ENCODE assay signal across 8 mouse cellular contexts in genomic region chr3:62339516-62340051, GRCm38 (mm10). TPM values are rescaled to one million over a fixed set of nuclear protein-coding genes. Genes with fewer than 3 reads are reported as not detected.
DNase-seq lines count a peak whose midpoint lies in the region; ATAC-seq and TF ChIP-seq lines count a peak whose summit lies in the region.

No protein-coding gene starts in this region.

- ATAC-seq in megakaryocyte, adult 5-6 weeks (ENCODE audit: poor library complexity, severe bottlenecking), result 0 out of 2 replicates have a peak, but pooled peaks have one; percentile 30

- H3K36me3 ChIP-seq in thymus, adult 2 months (ENCODE audit: control insufficient read depth, insufficient read depth, low read length), result no peaks in the 10 kb centered on the region
- H3K36me3 ChIP-seq in small intestine, adult 2 months (ENCODE audit: control insufficient read depth, insufficient read depth, low read length), result no peaks in the 10 kb centered on the region

- H3K27me3 ChIP-seq in thymus, adult 2 months (ENCODE audit: control insufficient read depth, insufficient read depth, low read length), result peaks cover 10% of the 10 kb centered on the region
- H3K27me3 ChIP-seq in small intestine, adult 2 months (ENCODE audit: control insufficient read depth, insufficient read depth, low read length), result no peaks in the 10 kb centered on the region

- intact Hi-C loops in heart, postnatal 10 days (cut with DNase I), result loop anchor here (5.0 to 10.0 kb wide), 3 partner anchors 108 to 125 kb away; no protein-coding TSS in a partner anchor

- H3K27ac ChIP-seq in thymus, adult 2 months (ENCODE audit: control insufficient read depth, insufficient read depth, low read length), result no peak overlapping the region
- H3K27ac ChIP-seq in embryonic fibroblast, embryonic 13.5 days (ENCODE audit: insufficient read depth, low read length), result no peak overlapping the region
- H3K27ac ChIP-seq in small intestine, adult 2 months (ENCODE audit: insufficient read depth, low read depth, low read length), result peak overlapping the region; percentile 88

- peak overlapping the region; percentile 38 for H3K4me3 ChIP-seq in thymus, adult 2 months (ENCODE audit: control insufficient read depth, insufficient read depth, low read length)
- H3K4me3 ChIP-seq in embryonic fibroblast, embryonic 13.5 days (ENCODE audit: insufficient read depth, low read length), result peak overlapping the region; percentile 67
- peak overlapping the region; percentile 88 for H3K4me3 ChIP-seq in small intestine, adult 2 months (ENCODE audit: low read depth, low read length)

- no peak for TF ChIP-seq POLR2A in thymus, adult 2 months (IDR thresholded peaks at IDR 0.05; ENCODE audit: control insufficient read depth, extremely low read depth, insufficient read depth, low read length, poor library complexity)
- TF ChIP-seq POLR2A in embryonic fibroblast, embryonic 13.5 days (IDR thresholded peaks at IDR 0.05; ENCODE audit: low read depth, low read length), result no peak
- TF ChIP-seq POLR2A in small intestine, adult 2 months (IDR thresholded peaks at IDR 0.05; ENCODE audit: low read depth, low read length), result peak; percentile 20; the same call in 1 of the 2 replicates

- DNase-seq in thymus, adult 2 months, result no peak
- no peak for DNase-seq in thymus, postnatal 25 days
- peak; percentile 52 to 59 for DNase-seq in heart, postnatal 10 days
- peak; percentile 49 to 70 for DNase-seq in kidney, postnatal 25 days
- DNase-seq in thymus, postnatal 14 days, result no peak

- WGBS in thymus, adult 2 months, result 8% methylated on average over 53 of the region's 53 CpGs
- 1% methylated on average over 53 of the region's 53 CpGs for WGBS in small intestine, adult 2 months

- no peak for TF ChIP-seq CTCF in thymus, adult 2 months (IDR thresholded peaks at IDR 0.05; ENCODE audit: borderline replicate concordance, control insufficient read depth, extremely low read depth, insufficient read depth, low read length, poor library complexity)
- TF ChIP-seq CTCF in embryonic fibroblast, embryonic 13.5 days (IDR thresholded peaks at IDR 0.05; ENCODE audit: borderline replicate concordance, insufficient read depth, low read length), result no peak
- TF ChIP-seq CTCF in small intestine, adult 2 months (IDR thresholded peaks at IDR 0.05; ENCODE audit: extremely low read depth, insufficient read length, insufficient replicate concordance, low read depth, low read length), result no peak

- peaks cover 5% of the 10 kb centered on the region; the same call in 1 of the 2 replicates for H3K4me1 ChIP-seq in thymus, adult 2 months (replicated peaks; ENCODE audit: control insufficient read depth, insufficient read depth, low read length)
- no peaks in the 10 kb centered on the region for H3K4me1 ChIP-seq in embryonic fibroblast, embryonic 13.5 days (ENCODE audit: control insufficient read depth, insufficient read depth, low read length)
- H3K4me1 ChIP-seq in small intestine, adult 2 months (ENCODE audit: control insufficient read depth, insufficient read depth, insufficient read length, low read length), result peaks cover 8% of the 10 kb centered on the region; the same call in 1 of the 2 replicates

RNA-seq across cellular contexts. Expression of gene Arhgef26, which starts 1.4 kb away (rescaled TPM):
- 0.57 and 0.87 TPM in 2 replicates for polyA plus RNA-seq in thymus, adult 2 months (2012; rRNA removed)
- 0.23 and 1.1 TPM in 2 replicates for polyA plus RNA-seq in embryonic fibroblast, embryonic 13.5 days (2011; ENCODE audit: insufficient read length, low read depth, missing spikeins)
- 1 to 10 TPM; 3.9 to 4.2 TPM for total RNA-seq in heart, postnatal 10 days (2021)
- not detected in 2 replicates for total RNA-seq in megakaryocyte, adult 5-6 weeks (2015)
- total RNA-seq in megakaryocyte, adult 5-6 weeks (2017), result 0.07 TPM in 1 of 2 replicates, not detected in the other
- 9.3 and 14.2 TPM in 2 replicates for polyA plus RNA-seq in small intestine, adult 2 months (2012; rRNA removed)

Comparison
In these comparisons a context has a peak if more than half of its experiments do, and no peak if none do; other contexts are left out.
1. DNase-seq: peak in heart, postnatal 10 days (2 of 2) and kidney, postnatal 25 days (2 of 2); none in thymus, adult 2 months (single experiment), thymus, postnatal 25 days (single experiment) and thymus, postnatal 14 days (single experiment).
2. H3K4me3 ChIP-seq: peak in every context shown above with its lines; median percentile 88 in small intestine, adult 2 months; 67 in embryonic fibroblast, embryonic 13.5 days; 38 in thymus, adult 2 months.